In the genomic region with DNA sequence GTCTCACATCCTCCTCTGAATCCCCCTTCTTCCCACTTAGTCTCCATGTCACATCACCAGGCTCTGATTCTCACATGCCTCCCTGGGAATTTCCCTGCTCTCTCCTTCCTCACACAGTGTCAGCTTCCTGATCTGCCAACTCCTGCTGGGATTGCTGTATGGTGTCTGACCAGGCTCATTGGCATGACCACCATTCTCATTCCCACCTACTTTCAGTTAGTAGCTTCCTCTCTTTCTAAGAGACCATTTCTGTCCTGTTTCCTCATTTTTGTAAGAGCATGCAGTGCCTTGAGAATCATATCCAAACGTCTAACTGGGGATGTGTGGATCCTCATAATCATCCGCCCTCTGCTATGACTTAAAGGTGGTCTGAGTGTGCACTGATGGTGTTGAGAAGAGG, we compare ENCODE assay signal across 20 mouse cellular contexts.
"Had no signal": no experiment of that assay in that cellular context is flagged by ENCODE, and none has a peak within 500 bp of the region (broad histone marks: within the 10 kb centered on the region; RNA-seq: fewer than 3 reads in every experiment).

No protein-coding gene starts in this region.

- H3K4me3 ChIP-seq: layer of hippocampus, adult 2 months; limb, embryonic 12.5 days; limb, embryonic 15.5 days; neural tube, embryonic 12.5 days; neural tube, embryonic 15.5 days had no signal

- H3K36me3 ChIP-seq: limb, embryonic 12.5 days; limb, embryonic 15.5 days; neural tube, embryonic 12.5 days; neural tube, embryonic 15.5 days had no signal

- ATAC-seq: intestine, postnatal 0 days; liver, postnatal 0 days; lung, postnatal 0 days had no signal

- DNase-seq: kidney, adult 2 months; kidney, postnatal 25 days; layer of hippocampus, adult 9-11 months; left cerebral cortex, postnatal 4 days; liver, postnatal 0 days; lung, embryonic 14.5 days; midbrain, embryonic 14.5 days; retina, postnatal 1 day; right cerebral cortex, postnatal 25 days; thymus, adult 18-20 months; thymus, postnatal 36 days had no signal

- H3K4me1 ChIP-seq: limb, embryonic 12.5 days; limb, embryonic 15.5 days; neural tube, embryonic 12.5 days; neural tube, embryonic 15.5 days had no signal

- H3K27ac ChIP-seq: kidney, postnatal 0 days; layer of hippocampus, adult 2 months; limb, embryonic 12.5 days; limb, embryonic 15.5 days; liver, embryonic 14.5 days; neural tube, embryonic 12.5 days; neural tube, embryonic 15.5 days had no signal
